Mouse (Mus musculus) ovary, adult 18-20 months (tissue): ENCODE measurements around the gene Stx6.
A peak's percentile ranks its signal among the peaks of the same experiment; 100 is the strongest.

Source experiments
- DNase-seq: peaks from one replicate; pipeline ENCODE4 v3.0.0; 2022; ENCODE audit warnings: low spot score, mixed read lengths

Gene Stx6

GRCm38 (mm10) chr1:155158141-155158969 is at the start of gene Stx6:
Gene Stx6 (plus strand): TSS chr1:155158715.
- peak; percentile 96 for DNase-seq

- no peak for DNase-seq
Measured at GRCm38 (mm10) chr1:155109387-155110350, 48.8 kb upstream of the Stx6 start.

- DNase-seq = no peak
Measured at GRCm38 (mm10) chr1:155111491-155111890, 47.0 kb upstream of the Stx6 start.

- no peak for DNase-seq
Measured at GRCm38 (mm10) chr1:155112118-155112517, 46.4 kb upstream of the Stx6 start.

GRCm38 (mm10) chr1:155112875-155113274 is 45.6 kb upstream of the Stx6 start:
- no peak for DNase-seq

GRCm38 (mm10) chr1:155113946-155114345 is 44.6 kb upstream of the Stx6 start:
- no peak for DNase-seq

GRCm38 (mm10) chr1:155119719-155120118 is 38.8 kb upstream of the Stx6 start:
- no peak for DNase-seq

- no peak for DNase-seq
Measured at GRCm38 (mm10) chr1:155121977-155122939, 36.3 kb upstream of the Stx6 start.

- no peak for DNase-seq
Measured at GRCm38 (mm10) chr1:155124397-155124796, 34.1 kb upstream of the Stx6 start.

GRCm38 (mm10) chr1:155126716-155127115 is 31.8 kb upstream of the Stx6 start:
- DNase-seq = no peak

- DNase-seq = no peak
Measured at GRCm38 (mm10) chr1:155127429-155127934, 31.0 kb upstream of the Stx6 start.

- no peak for DNase-seq
Measured at GRCm38 (mm10) chr1:155134866-155135265, 23.6 kb upstream of the Stx6 start.

- peak; percentile 64 for DNase-seq
Measured at GRCm38 (mm10) chr1:155138795-155139194, 19.7 kb upstream of the Stx6 start.

GRCm38 (mm10) chr1:155140076-155140475 is 18.4 kb upstream of the Stx6 start:
- no peak for DNase-seq

- no peak for DNase-seq
Measured at GRCm38 (mm10) chr1:155145620-155146019, 12.9 kb upstream of the Stx6 start.

- DNase-seq = peak; percentile 33
Measured at GRCm38 (mm10) chr1:155146572-155146980, 11.9 kb upstream of the Stx6 start, which contains the start of gene Mr1. Gene Mr1 (minus strand): TSS chr1:155146814.

- DNase-seq = no peak
Measured at GRCm38 (mm10) chr1:155147228-155147627, 11.3 kb upstream of the Stx6 start.

GRCm38 (mm10) chr1:155149403-155149802 is 9.1 kb upstream of the Stx6 start:
- DNase-seq = no peak

- DNase-seq = no peak
Measured at GRCm38 (mm10) chr1:155150821-155151220, 7.7 kb upstream of the Stx6 start.

- no peak for DNase-seq
Measured at GRCm38 (mm10) chr1:155153906-155154305, 4.6 kb upstream of the Stx6 start.

GRCm38 (mm10) chr1:155158970-155159484 is 512 bp downstream of the Stx6 start:
- no peak for DNase-seq
